Mouse (Mus musculus) CH12.LX (cell line): ENCODE measurements at regions not wholly inside any gene's neighbourhood (a gene's known extent, or its start where the extent isn't known, plus 50 kb on each side); places are given as distances from the start of the nearest gene placed in this dataset.

Source experiments
- CHD1 ChIP-seq: IDR thresholded peaks from 2 replicates; pipeline ENCODE4 v1.6.1; 2012; ENCODE audit warnings: low read depth, low read length, improper control_type of control experiment, inconsistent platforms
- CTCF ChIP-seq, 2 experiments: IDR thresholded peaks in 1 of 2; conservative IDR thresholded peaks in 1 of 2; 2 replicates each; pipeline ENCODE4 v1.5.1; 2011 to 2012; ENCODE audit warnings: low read depth in 2 of 2, low read length in 2 of 2, improper control_type of control experiment in 1 of 2, inconsistent platforms in 1 of 2, mild to moderate bottlenecking in 1 of 2, moderate library complexity in 1 of 2
- EP300 ChIP-seq: IDR thresholded peaks from 2 replicates; pipeline ENCODE4 v1.6.1; 2011; ENCODE audit warnings: low read length, improper control_type of control experiment
- HCFC1 ChIP-seq: IDR thresholded peaks from 2 replicates; pipeline ENCODE4 v1.6.1; 2012; ENCODE audit warnings: low read depth, mild to moderate bottlenecking, inconsistent platforms, low read length, improper control_type of control experiment
- IRF4 ChIP-seq: IDR thresholded peaks from 2 replicates; pipeline ENCODE4 v1.6.1; 2014; ENCODE audit warnings: low read depth, mild to moderate bottlenecking, inconsistent platforms, low read length, improper control_type of control experiment
- KAT2A ChIP-seq: IDR thresholded peaks from 2 replicates; pipeline ENCODE4 v1.6.1; 2012; ENCODE audit warnings: low read length, improper control_type of control experiment, inconsistent platforms; ENCODE audit not compliant: insufficient replicate concordance
- MAX ChIP-seq: IDR thresholded peaks from 2 replicates; pipeline ENCODE4 v1.6.1; 2011; ENCODE audit warnings: low read length, improper control_type of control experiment
- MAZ ChIP-seq: IDR thresholded peaks from 2 replicates; pipeline ENCODE4 v1.6.1; 2012; ENCODE audit warnings: low read depth, mild to moderate bottlenecking, inconsistent platforms, low read length, improper control_type of control experiment, moderate library complexity
- POLR2A ChIP-seq: IDR thresholded peaks from 2 replicates; pipeline ENCODE4 v1.6.1; 2011; ENCODE audit warnings: low read depth, mild to moderate bottlenecking, improper control_type of control experiment, low read length
- TCF12 ChIP-seq: IDR thresholded peaks from 2 replicates; pipeline ENCODE4 v1.6.1; 2014; ENCODE audit warnings: low read depth, mild to moderate bottlenecking, inconsistent platforms, low read length, improper control_type of control experiment
- USF1 ChIP-seq: IDR thresholded peaks from 2 replicates; pipeline ENCODE4 v1.6.1; 2014; ENCODE audit warnings: low read depth, mild to moderate bottlenecking, inconsistent platforms, low read length, improper control_type of control experiment

- TF ChIP-seq CTCF (conservative IDR thresholded peaks at IDR 0.05 in 1 of 2, IDR thresholded peaks at IDR 0.05 in 1 of 2; ENCODE audit: low read depth in 2 of 2, low read length in 2 of 2) (no peak), USF1 (no peak), IRF4 (no peak), POLR2A (no peak), CHD1 (no peak), MAZ (no peak), HCFC1 (no peak), EP300 (no peak), MAX (no peak), TCF12 (no peak), KAT2A (no peak)
These were observed 194.0 kb downstream of the Ppp4r2 start for GRCm38 (mm10) chr6:101027462-101027861.
